Mouse (Mus musculus): ENCODE data around the gene Arhgap28. TPM values are rescaled to one million over a fixed set of nuclear protein-coding genes. Genes with fewer than 3 reads are reported as not detected.

Arhgap28 gene
- polyA plus RNA-seq, 1 experiment from 2014 or later, result 11.5 TPM

- H3K9me3 ChIP-seq (replicated peaks; ENCODE audit: low read length), result no peaks in the 10 kb centered on the region
- no peak overlapping the region for H3K27ac ChIP-seq
- TF ChIP-seq CTCF (IDR thresholded peaks at IDR 0.05; ENCODE audit: low read depth), result no peak
- H3K27me3 ChIP-seq (ENCODE audit: insufficient read depth, low read length), result no peaks in the 10 kb centered on the region
- H3K4me2 ChIP-seq (ENCODE audit: low read length), result no peak overlapping the region
- 0 out of 2 replicates have a peak, but pooled peaks cover 3% of the 10 kb centered on the region for H3K36me3 ChIP-seq (ENCODE audit: insufficient read depth, low read length)
- H3K9ac ChIP-seq (ENCODE audit: low read depth, low read length), result no peak overlapping the region
- no peak overlapping the region for H3K4me3 ChIP-seq (replicated peaks; ENCODE audit: low read depth, low read length)
- ATAC-seq (replicated peaks; ENCODE audit: low FRiP score, low read depth), result no peak
- DNase-seq (ENCODE audit: low spot score), result no peak
- 79% methylated on average over 20 of the region's 20 CpGs for WGBS
- no peaks in the 10 kb centered on the region for H3K4me1 ChIP-seq (replicated peaks; ENCODE audit: insufficient read depth, low read length)
Observed at GRCm38 (mm10) chr17:67889481-67890325, 114.2 kb downstream of the Arhgap28 start.

GRCm38 (mm10) chr17:67888081-67888480 lies 115.8 kb downstream of the Arhgap28 start:
- Histone ChIP-seq H3K27me3 (ENCODE audit: insufficient read depth, low read length) (no peaks in the 10 kb centered on the region), H3K4me1 (replicated peaks; ENCODE audit: insufficient read depth, low read length) (no peaks in the 10 kb centered on the region), H3K36me3 (ENCODE audit: insufficient read depth, low read length) (0 out of 2 replicates have a peak, but pooled peaks cover 8% of the 10 kb centered on the region), H3K9me3 (replicated peaks; ENCODE audit: low read length) (no peaks in the 10 kb centered on the region), H3K27ac (no peak overlapping the region), H3K4me2 (ENCODE audit: low read length) (no peak overlapping the region), H3K4me3 (replicated peaks; ENCODE audit: low read depth, low read length) (no peak overlapping the region), H3K9ac (ENCODE audit: low read depth, low read length) (no peak overlapping the region)
- WGBS, result 96% methylated on average over 9 of the region's 9 CpGs
- ATAC-seq (replicated peaks; ENCODE audit: low FRiP score, low read depth), result no peak
- TF ChIP-seq CTCF (IDR thresholded peaks at IDR 0.05; ENCODE audit: low read depth), result no peak
- no peak for DNase-seq (ENCODE audit: low spot score)

- no peaks in the 10 kb centered on the region for H3K9me3 ChIP-seq (replicated peaks; ENCODE audit: low read length)
- 0 out of 2 replicates have a peak, but pooled peaks cover 8% of the 10 kb centered on the region for H3K36me3 ChIP-seq (ENCODE audit: insufficient read depth, low read length)
- no peak overlapping the region for H3K27ac ChIP-seq
- no peaks in the 10 kb centered on the region for H3K4me1 ChIP-seq (replicated peaks; ENCODE audit: insufficient read depth, low read length)
- TF ChIP-seq CTCF (IDR thresholded peaks at IDR 0.05; ENCODE audit: low read depth), result no peak
- 66% methylated on average over 5 of the region's 5 CpGs for WGBS
- no peak overlapping the region for H3K4me3 ChIP-seq (replicated peaks; ENCODE audit: low read depth, low read length)
- no peak overlapping the region for H3K9ac ChIP-seq (ENCODE audit: low read depth, low read length)
- H3K27me3 ChIP-seq (ENCODE audit: insufficient read depth, low read length), result no peaks in the 10 kb centered on the region
- ATAC-seq (replicated peaks; ENCODE audit: low FRiP score, low read depth) (no peak), DNase-seq (ENCODE audit: low spot score) (no peak)
- no peak overlapping the region for H3K4me2 ChIP-seq (ENCODE audit: low read length)
Observed at GRCm38 (mm10) chr17:67886326-67886725, 117.6 kb downstream of the Arhgap28 start.

GRCm38 (mm10) chr17:67877599-67877998 lies 126.3 kb downstream of the Arhgap28 start:
- DNase-seq (ENCODE audit: low spot score) (no peak), ATAC-seq (replicated peaks; ENCODE audit: low FRiP score, low read depth) (no peak)
- H3K4me3 ChIP-seq (replicated peaks; ENCODE audit: low read depth, low read length), result no peak overlapping the region
- no peak for TF ChIP-seq CTCF (IDR thresholded peaks at IDR 0.05; ENCODE audit: low read depth)
- no peak overlapping the region for H3K9ac ChIP-seq (ENCODE audit: low read depth, low read length)
- H3K36me3 ChIP-seq (ENCODE audit: insufficient read depth, low read length), result no peaks in the 10 kb centered on the region
- H3K4me1 ChIP-seq (replicated peaks; ENCODE audit: insufficient read depth, low read length), result no peaks in the 10 kb centered on the region
- H3K27ac ChIP-seq, result no peak overlapping the region
- WGBS, result 84% methylated on average over 12 of the region's 12 CpGs
- no peak overlapping the region for H3K4me2 ChIP-seq (ENCODE audit: low read length)
- no peaks in the 10 kb centered on the region for H3K27me3 ChIP-seq (ENCODE audit: insufficient read depth, low read length)
- H3K9me3 ChIP-seq (replicated peaks; ENCODE audit: low read length), result no peaks in the 10 kb centered on the region

GRCm38 (mm10) chr17:67869731-67870601 lies 134.0 kb downstream of the Arhgap28 start:
- Histone ChIP-seq H3K4me3 (replicated peaks; ENCODE audit: low read depth, low read length) (no peak overlapping the region), H3K27me3 (ENCODE audit: insufficient read depth, low read length) (no peaks in the 10 kb centered on the region), H3K4me2 (ENCODE audit: low read length) (no peak overlapping the region), H3K9me3 (replicated peaks; ENCODE audit: low read length) (no peaks in the 10 kb centered on the region), H3K36me3 (ENCODE audit: insufficient read depth, low read length) (peaks cover 11% of the 10 kb centered on the region; the same call in 1 of the 2 replicates), H3K4me1 (replicated peaks; ENCODE audit: insufficient read depth, low read length) (0 out of 2 replicates have a peak, but pooled peaks cover 7% of the 10 kb centered on the region), H3K9ac (ENCODE audit: low read depth, low read length) (no peak overlapping the region), H3K27ac (no peak overlapping the region)
- peak; percentile 85 for TF ChIP-seq CTCF (IDR thresholded peaks at IDR 0.05; ENCODE audit: low read depth)
- ATAC-seq (replicated peaks; ENCODE audit: low FRiP score, low read depth) (peak; percentile 27; the same call in 1 of the 2 replicates), DNase-seq (ENCODE audit: low spot score) (peak; percentile 78)
- WGBS, result 73% methylated on average over 23 of the region's 23 CpGs

Data from kidney, postnatal 0 days (tissue).